Mouse (Mus musculus) cerebellum, postnatal 25 days (tissue): ENCODE results near the gene Ttyh3.

Experiments
- DNase-seq, 2 experiments: peaks; one replicate each; pipeline ENCODE4 v3.0.0; 2021; ENCODE audit warnings: mixed read lengths in 2 of 2

Gene Ttyh3

GRCm38 (mm10) chr5:140608634-140609015 is 40.2 kb downstream of the Ttyh3 start:
- peak in 1 of 2 experiments; percentile 36 for DNase-seq

DNA sequence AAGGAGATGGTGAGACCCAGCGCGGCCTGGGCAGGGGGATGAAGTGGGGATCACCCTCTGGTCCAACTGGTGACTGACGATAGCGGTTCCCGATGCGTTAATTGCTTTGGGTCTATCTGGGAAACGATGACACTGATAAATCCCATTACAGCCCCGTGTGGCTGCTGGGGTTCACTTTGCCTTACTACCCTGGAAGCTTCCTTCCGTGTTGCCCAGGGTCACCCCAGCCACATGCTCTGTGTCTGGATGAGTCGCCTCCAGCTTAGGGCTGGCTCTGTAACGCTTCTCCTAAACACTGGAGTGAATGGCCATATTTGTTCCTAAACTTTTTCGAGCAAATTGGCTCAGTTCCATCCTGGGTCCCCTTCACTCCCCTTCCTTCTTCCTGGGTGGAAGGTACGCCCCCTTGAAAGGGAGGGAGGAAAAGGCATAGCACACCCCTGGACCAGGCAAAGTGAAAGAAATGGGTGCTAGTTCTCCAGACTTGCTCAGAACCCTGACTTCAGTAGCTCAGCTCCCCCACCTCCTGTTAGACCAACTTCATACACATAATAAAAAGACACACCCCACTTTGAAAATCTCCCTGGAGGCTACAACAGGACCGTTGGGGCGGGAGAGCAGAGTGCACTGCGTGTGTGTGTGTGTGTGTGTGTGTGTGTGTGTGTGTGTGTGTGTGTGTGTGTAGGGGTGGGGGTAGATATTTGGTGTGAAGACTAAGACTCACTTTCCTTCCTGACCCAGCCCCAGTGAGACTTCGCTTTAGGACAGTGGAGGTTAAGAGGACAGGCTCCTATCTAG is 40.8 kb downstream of the Ttyh3 start:
- no peak for DNase-seq

DNA sequence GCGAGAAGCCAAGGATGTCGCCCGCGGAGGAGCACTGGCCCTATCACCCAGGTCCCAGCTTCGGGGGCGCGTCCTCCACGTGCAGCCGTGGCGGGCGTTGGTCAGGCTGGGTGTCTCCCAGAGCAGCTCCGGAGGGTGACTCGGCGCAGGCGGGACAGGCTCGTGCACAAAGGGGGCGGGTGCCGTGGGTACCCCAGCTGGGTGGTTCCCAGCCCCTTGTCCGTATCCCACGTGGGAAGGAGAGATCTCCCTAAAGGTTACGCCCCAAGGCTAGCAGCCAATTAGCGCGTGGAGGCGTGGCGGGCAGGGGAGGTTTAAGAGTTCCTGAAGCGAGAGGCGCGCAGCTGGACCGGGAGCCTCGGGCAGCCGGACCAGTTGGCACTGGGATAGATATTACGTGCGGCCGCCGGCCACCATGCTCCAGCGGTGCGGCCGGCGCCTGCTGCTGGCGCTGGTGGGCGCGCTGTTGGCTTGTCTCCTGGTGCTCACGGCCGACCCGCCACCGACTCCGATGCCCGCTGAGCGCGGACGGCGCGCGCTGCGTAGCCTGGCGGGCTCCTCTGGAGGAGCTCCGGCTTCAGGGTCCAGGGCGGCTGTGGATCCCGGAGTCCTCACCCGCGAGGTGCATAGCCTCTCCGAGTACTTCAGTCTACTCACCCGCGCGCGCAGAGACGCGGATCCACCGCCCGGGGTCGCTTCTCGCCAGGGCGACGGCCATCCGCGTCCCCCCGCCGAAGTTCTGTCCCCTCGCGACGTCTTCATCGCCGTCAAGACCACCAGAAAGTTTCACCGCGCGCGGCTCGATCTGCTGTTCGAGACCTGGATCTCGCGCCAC is 41.6 kb downstream of the Ttyh3 start, which contains the start of gene Lfng:
Lfng (plus strand) TSS at position 320 of the 835 bp plus-strand sequence.
- DNase-seq, result peak; percentile 45 to 65

GRCm38 (mm10) chr5:140606386-140606785 is 42.4 kb downstream of the Ttyh3 start:
- DNase-seq, result no peak

DNA sequence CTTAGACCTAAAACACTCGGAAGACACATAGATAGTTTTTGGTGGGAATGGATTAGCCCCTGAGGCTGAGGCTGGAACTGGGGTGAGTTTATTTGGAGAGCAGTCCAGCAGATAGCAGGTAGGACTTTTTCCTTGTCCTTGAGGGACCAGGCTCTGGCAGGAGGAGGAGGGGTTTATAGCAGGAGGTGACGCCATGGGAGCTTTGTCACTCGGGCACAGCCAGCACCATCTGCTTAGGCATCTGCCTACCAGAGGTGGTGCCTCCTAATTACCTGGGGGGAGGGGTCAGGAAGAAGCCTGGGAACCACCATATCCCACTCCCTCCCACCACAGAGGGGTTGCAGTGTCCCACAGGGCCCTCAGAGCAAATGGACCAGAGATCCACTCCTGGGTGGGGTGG is 43.6 kb downstream of the Ttyh3 start:
- no peak for DNase-seq

- DNase-seq, result no peak
Measured at GRCm38 (mm10) chr5:140604386-140604785, 44.4 kb downstream of the Ttyh3 start.

- no peak for DNase-seq
Measured at GRCm38 (mm10) chr5:140602540-140602939, 46.3 kb downstream of the Ttyh3 start.

- DNase-seq, result no peak
Measured at GRCm38 (mm10) chr5:140601712-140602111, 47.1 kb downstream of the Ttyh3 start.

GRCm38 (mm10) chr5:140599939-140600338 is 48.9 kb downstream of the Ttyh3 start:
- no peak for DNase-seq

- no peak for DNase-seq
Measured at GRCm38 (mm10) chr5:140597787-140598186, 51.0 kb downstream of the Ttyh3 start.

- no peak for DNase-seq
Measured at GRCm38 (mm10) chr5:140596927-140597588, 51.8 kb downstream of the Ttyh3 start.

DNA sequence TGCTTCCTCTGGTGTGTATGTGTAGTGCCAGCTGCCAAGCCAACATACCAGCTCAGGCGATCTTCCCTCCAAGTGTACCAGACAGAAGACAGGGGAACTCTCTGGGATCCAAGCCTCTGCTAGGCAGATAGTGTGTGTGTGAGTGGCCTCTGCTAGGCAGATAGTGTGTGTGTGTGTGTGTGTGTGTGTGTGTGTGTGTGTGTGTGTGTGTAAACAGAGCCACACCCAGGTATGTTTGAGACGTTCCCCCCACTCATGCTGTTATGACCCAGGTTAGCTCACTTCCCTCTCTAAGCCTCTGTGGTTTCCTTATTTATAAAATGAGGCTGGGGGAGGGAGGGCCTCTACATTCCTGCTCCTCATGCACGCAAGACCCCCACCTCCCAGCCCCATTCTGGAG is 52.4 kb downstream of the Ttyh3 start:
- DNase-seq, result no peak

GRCm38 (mm10) chr5:140594846-140595245 is 54.0 kb downstream of the Ttyh3 start:
- no peak for DNase-seq

DNA sequence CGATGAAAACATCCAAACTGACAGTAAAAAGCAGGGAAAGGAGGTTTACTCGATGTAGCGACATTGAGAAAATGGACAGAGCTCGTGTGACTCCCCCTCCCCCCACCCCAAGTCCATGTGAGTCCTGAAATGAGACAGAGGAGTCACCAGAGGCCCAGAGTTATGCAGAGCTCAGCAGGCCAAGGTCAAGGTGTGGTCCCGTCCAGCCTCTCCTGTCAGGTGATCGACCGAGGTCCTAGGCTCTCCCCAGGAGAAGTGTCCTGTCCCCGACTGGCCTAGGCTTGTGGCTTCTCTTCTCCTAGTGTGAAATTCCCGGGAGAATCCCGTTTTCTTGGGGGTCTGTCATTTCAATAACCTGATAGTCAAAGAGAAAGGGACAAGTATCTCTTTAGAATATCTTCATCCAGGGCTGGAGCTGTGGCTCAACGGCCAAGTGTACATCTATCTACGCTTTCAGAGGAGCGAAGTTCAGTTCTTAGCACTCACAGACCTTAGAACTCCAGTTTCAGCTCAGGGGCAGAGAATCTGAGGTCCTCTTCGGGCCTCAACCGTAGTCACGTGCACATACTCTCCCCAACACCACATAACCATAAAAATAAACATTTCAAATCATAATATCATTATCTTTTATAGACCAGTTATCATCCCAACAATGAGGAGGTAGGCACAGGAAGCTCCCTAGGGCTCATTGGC is 59.6 kb downstream of the Ttyh3 start:
- DNase-seq, result no peak

DNA sequence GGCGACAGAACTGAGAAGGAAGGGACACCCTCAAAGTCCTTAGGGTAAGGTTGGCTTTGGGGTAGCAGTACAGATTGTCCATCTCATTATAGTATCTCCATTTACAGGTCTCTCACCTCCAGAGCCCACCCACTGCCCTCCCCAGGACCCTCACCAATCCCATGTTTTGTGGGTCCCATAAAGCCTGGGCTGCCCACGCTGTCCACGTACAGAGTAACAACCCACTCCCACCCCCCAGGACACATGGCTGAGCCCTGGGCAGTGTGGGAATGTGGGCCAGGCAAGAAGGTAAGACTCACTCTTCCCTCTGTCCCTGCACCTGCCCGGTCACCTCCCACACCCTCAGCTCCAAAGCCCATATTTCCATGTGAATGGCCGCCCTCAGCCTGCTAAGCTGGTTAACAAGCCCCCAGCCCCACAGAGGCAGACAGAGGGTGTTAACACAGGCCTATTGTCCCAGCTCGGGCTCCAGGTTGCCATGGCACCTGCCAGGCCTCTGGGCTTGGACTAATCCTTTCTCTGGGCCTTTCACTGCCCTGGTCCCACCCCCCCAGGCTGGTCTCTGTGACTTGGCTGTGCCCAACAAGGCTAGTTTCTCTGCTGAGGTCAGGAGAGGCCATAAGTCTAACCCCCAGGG is 65.0 kb downstream of the Ttyh3 start:
- DNase-seq, result no peak

DNA sequence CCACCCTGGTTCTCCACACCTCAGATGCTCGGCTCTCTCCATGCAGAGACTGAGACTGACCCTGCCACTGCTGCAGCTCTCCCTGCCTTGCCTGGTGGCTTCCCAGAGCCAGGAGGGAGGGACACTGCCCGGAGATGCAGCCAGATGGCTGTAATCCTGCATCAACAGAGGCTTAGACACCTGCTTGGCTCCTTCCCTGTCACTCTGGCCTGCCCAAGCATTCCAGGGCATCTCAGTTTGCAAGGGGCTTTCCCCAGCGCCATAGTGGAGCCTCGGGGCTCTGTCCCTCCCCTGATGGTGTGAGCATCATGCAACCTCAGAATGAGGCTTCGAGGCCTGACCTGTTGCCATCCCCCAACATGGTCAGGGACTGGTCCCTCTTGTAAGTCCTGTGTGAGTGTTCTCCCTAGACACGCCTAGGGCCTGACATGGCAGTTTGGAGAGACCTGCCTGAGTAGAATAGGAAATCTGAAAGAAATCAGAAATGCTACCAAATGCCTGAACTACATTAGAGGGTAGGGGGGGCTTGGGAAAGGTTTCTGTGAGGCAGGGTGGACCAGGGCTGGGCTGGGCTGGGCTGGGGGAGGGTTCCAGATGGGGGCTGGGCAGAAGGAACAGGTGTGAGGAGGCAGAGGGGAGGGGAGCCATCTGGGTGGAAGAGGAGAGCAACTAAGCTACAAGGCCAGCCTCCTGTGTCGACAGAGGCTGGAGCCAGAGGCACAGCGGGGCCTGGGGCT is 65.7 kb downstream of the Ttyh3 start:
- DNase-seq, result no peak

- DNase-seq, result no peak
Measured at GRCm38 (mm10) chr5:140581569-140581968, 67.3 kb downstream of the Ttyh3 start.

- no peak for DNase-seq
Measured at GRCm38 (mm10) chr5:140579771-140580170, 69.1 kb downstream of the Ttyh3 start.

DNA sequence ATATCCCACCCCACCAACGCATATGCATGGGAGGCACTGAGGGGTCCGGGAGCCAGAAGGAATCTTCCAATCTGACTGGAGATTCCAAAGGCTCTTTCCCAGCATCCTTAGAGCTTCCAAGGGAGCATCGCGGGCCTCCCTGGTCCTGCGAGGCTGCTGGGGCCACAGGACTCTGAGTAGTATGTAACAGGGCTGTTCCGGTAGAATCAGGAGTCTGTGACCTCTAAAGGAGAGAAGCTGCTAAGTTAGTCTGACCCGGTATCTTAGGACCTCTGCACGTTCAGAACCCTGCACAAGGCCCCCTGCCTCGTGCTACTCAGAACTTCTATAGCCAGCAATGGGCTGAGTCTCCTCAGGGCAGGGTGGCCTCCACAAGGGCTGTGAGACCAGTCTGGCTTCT is 69.6 kb downstream of the Ttyh3 start:
- DNase-seq, result no peak

GRCm38 (mm10) chr5:140575381-140575866 is 73.4 kb downstream of the Ttyh3 start:
- no peak for DNase-seq

GRCm38 (mm10) chr5:140572611-140573010 is 76.2 kb downstream of the Ttyh3 start:
- no peak for DNase-seq
